Mouse (Mus musculus) forebrain, embryonic 10.5 days (tissue): ENCODE measurements at regions not wholly inside any gene's neighbourhood (a gene's known extent, or its start where the extent isn't known, plus 50 kb on each side); places are given as distances from the start of the nearest gene placed in this dataset.

Experiments
- DNase-seq: peaks from one replicate; pipeline ENCODE4 v3.0.0-alpha.2; 2017; ENCODE audit warnings: low spot score; ENCODE audit errors: extremely low spot score
- H3K27ac ChIP-seq: fragments of 300-500 bp; sonication (generic); 2 replicates; pipeline ENCODE4 v1.5.1; 2016; ENCODE audit warnings: mild to moderate bottlenecking
- H3K27me3 ChIP-seq: fragments of 300-500 bp; sonication (generic); 2 replicates; pipeline ENCODE4 v1.6.1; 2016; ENCODE audit warnings: mild to moderate bottlenecking; ENCODE audit not compliant: poor library complexity, severe bottlenecking
- H3K36me3 ChIP-seq: fragments of 300-500 bp; sonication (generic); replicated peaks from 2 replicates; pipeline ENCODE4 v1.6.1; 2016; ENCODE audit warnings: mild to moderate bottlenecking, moderate library complexity
- H3K4me1 ChIP-seq: fragments of 300-500 bp; sonication (generic); 2 replicates; pipeline ENCODE4 v1.6.1; 2016
- H3K4me3 ChIP-seq: fragments of 300-500 bp; sonication (generic); 2 replicates; pipeline ENCODE4 v1.5.1; 2016; ENCODE audit warnings: mild to moderate bottlenecking, moderate library complexity
- H3K9me3 ChIP-seq: fragments of 300-500 bp; sonication (generic); 2 replicates; pipeline ENCODE4 v1.6.1; 2016; ENCODE audit warnings: mild to moderate bottlenecking, moderate library complexity
- WGBS: fragments of 180-500 bp; shearing (Covaris S2); methylation state at CpG from one replicate; pipeline ENCODE4 v1.1.7; 2016; 5-methylcytosine and 5-hydroxymethylcytosine counted together

DNA sequence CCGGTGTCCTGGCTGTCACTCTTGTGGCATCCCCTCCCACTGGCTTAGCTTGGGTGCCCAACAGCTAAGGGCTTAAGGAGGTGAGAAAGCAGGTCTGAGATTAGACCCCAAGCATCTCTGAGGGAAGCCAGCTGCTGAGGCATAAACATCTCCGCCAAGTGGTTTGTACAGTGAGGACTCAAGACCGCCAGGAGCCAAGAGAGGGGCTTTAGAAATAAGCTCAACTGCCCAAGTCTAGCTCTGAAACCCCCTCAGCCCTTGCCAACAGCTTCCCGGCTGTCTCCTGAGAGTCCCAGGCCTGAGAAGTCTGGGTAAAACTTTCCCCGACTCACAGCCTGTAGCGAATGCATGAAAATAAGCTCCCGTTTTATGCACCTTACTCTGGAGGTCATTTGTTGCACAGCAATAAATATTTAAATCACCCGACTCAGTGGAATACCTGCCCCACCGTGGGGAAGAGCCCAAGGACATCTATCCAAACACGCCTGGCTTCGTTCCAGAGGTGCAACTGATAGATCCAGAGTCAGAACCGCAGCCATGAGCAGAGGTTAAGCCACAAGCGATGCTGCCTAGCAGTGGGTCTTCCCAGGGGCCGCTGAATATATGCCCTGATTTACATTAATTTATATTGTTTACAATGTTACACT, 100.1 kb upstream of the Slc44a1 start:
- DNase-seq: no peak
- Histone ChIP-seq H3K4me1 (peaks cover 11% of the 10 kb centered on the region), H3K27ac (no peak overlapping the region), H3K4me3 (no peak overlapping the region), H3K27me3 (no peaks in the 10 kb centered on the region), H3K9me3 (peaks cover 6% of the 10 kb centered on the region), H3K36me3 (no peaks in the 10 kb centered on the region)
- 90% methylated on average over 13 of the region's 14 CpGs for WGBS

DNA sequence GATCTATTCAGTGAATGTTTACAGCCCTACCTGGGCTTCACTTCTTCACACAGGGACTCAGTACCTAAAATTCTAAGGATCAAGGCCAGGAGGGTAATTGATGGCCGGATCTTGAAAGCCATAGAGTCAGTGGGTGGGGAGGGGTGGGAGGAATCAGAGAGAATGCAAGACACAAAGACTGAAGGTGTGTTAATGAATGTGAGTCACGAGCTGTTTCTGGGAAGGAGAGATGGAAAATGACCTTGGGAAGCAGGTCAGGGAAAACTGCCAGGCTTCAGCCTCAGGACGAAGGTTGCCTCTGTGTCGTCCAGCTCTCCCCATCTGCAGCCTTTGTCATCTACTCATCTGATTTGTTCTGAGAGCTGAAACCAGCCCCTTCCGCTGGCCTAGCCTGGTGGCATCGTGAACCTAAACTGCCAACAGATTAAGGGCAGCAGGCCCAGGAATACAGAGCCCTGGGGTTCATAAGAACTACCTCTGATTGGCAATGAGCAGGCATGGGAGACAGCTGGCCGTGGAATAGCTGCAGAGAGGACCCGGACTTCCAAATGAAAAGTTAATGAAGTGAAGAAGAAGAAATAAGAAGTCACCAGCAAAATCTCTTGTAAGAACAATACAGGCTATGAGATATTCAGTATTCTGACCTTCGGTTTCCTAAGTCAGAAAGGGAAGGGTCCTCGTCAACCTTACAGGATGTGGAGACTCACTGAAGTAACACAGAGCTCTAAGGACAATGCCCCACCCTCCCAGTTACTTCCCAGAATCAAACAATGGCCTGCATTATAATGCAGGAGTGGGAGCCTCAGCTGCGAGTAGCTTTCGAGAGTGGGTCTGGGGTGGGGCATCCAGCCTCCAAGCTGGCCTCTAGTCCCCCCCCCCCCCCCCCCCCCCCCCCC, 100.8 kb upstream of the Slc44a1 start:
- Histone ChIP-seq H3K27me3 (no peaks in the 10 kb centered on the region), H3K36me3 (no peaks in the 10 kb centered on the region), H3K4me3 (no peak overlapping the region), H3K4me1 (peaks cover 11% of the 10 kb centered on the region), H3K9me3 (peaks cover 6% of the 10 kb centered on the region), H3K27ac (0 out of 2 replicates have a peak overlapping the region, but pooled peaks have one; percentile 31)
- WGBS: 52% methylated on average over 12 of the region's 12 CpGs
- DNase-seq: no peak

DNA sequence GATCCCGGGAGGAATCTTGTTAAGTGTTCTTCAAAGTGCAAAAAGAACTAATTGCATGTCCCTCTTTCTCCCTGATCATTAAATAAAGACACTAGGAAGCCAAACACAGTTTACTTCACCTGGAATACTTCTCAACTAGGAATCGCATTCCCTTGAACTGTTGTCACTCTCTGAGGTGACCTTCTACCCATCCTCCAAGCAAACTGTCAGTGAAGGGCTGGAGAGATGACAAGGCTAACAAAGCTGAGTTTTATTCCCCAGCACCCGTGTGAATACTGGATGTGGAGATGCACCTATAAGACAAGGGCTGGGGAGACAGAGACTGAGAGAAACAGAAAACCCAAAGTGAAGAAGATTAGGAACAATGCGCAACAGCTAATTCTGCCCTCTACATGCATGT, 101.7 kb upstream of the Slc44a1 start:
- WGBS: 82% methylated on average over 4 of the region's 4 CpGs
- no peak overlapping the region for H3K4me3 ChIP-seq
- H3K27me3 ChIP-seq: no peaks in the 10 kb centered on the region
- H3K36me3 ChIP-seq: no peaks in the 10 kb centered on the region
- peaks cover 11% of the 10 kb centered on the region for H3K4me1 ChIP-seq
- H3K9me3 ChIP-seq: peaks cover 6% of the 10 kb centered on the region
- no peak for DNase-seq
- no peak overlapping the region for H3K27ac ChIP-seq

DNA sequence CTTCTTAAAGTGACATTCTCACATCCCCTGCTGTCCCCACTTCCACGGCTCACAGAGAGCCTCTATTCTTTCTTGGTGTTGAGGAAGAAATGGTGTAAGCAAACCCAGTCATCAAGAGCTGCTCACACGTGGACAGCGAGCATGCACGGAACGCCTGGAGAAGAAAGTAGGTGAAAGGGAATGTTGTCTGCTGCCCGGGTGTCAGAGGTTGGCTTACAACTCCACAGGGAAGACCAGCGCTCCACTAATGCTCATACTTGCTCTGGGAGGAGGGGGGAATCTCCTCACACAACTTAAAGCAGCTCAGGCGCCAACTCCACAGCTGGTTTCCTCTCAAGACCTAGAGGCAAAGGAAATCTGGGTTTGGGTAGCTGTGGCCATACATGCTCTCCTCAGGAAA, 102.4 kb upstream of the Slc44a1 start:
- no peak for DNase-seq
- no peaks in the 10 kb centered on the region for H3K36me3 ChIP-seq
- H3K4me3 ChIP-seq: no peak overlapping the region
- 53% methylated on average over 8 of the region's 8 CpGs for WGBS
- no peaks in the 10 kb centered on the region for H3K27me3 ChIP-seq
- peak overlapping the region; percentile 5; the same call in 1 of the 2 replicates for H3K27ac ChIP-seq
- H3K9me3 ChIP-seq: peaks cover 6% of the 10 kb centered on the region
- H3K4me1 ChIP-seq: peaks cover 11% of the 10 kb centered on the region

DNA sequence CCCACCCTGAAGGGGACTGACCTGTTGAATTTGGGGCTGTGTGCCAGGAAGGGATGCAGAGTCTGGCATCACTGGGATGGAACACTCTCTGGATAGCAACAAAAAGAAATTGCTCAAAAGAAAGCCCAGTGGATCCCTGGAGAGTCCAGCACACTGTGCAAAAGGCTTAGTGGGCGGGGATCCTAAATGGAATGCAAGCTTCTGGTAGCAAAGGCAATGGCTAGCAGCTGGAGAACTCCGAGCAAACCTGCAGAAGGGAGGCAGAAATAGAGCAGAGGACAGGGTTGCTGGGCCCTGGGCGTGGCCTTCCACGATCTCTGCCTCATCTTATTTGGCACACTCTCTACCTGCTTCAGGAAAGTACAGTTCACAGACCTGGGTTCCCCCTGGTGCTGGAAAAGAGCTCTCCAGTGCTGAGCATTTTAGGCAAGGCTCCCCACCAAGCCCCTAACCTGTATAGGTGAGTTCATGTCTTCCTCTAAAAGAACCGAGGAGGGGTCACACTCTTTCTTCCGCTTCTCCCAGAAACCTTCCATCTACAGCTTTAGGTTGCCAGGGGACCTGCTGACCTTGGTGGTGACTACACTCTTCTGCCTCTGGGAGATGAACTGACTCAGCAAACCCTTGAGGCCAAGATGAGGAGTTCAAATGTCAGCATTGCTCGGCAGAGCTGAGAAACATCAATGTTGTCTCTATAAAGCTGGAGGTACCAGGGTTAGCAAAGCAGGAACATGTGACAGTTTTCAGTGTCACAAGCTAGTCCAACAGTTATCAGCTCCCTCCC, 112.6 kb upstream of the Slc44a1 start:
- no peak overlapping the region for H3K27ac ChIP-seq
- 61% methylated on average over 7 of the region's 7 CpGs for WGBS

DNA sequence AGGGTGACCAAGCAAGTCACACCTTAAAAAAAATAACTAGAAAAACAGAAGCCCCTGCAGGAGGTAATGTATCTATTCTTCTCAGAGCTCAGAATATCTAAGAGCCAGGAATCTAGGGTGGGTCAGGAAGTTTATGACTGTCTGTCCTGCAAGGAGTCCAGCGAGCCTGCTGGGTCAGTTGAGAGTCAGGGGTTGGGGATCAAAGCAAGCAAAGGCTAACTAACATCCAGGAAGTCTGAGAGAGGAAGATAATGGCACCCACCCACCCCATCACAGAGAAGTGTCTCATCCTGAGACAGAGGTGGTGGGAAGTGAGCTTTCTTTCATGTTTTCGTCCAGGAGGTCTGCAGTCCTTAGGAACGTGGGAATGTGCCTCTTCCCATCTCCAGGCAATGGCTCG, 116.4 kb upstream of the Slc44a1 start:
- Histone ChIP-seq H3K27ac (no peak overlapping the region), H3K36me3 (no peaks in the 10 kb centered on the region), H3K4me3 (no peak overlapping the region), H3K9me3 (no peaks in the 10 kb centered on the region), H3K4me1 (peaks cover 9% of the 10 kb centered on the region), H3K27me3 (no peaks in the 10 kb centered on the region)
- WGBS: 84% methylated on average over 4 of the region's 4 CpGs
- no peak for DNase-seq

More for the DNA sequence above, 112.6 kb upstream of the Slc44a1 start:
- Histone ChIP-seq H3K4me3 (no peak overlapping the region), H3K9me3 (no peaks in the 10 kb centered on the region), H3K36me3 (no peaks in the 10 kb centered on the region), H3K27me3 (no peaks in the 10 kb centered on the region), H3K4me1 (peaks cover 9% of the 10 kb centered on the region)
- no peak for DNase-seq

DNA sequence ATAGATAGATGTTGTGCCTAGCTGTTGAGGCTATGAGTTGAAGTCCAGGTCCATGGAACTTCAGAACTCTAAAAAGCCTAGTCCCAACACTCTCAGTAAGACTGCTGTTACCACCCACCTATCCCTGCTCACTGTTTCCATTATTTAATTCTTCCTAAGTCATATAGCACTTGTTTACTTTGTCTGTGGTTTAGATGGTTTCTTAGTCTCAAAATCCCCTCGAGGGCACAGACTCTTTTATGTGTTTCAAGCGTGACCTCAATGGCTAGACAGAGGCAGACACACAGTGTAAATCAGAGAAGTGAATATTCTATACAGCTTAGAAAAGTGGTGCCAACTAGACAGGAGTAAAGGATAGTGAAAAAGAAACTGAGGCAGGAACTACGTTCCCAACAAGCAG, 117.0 kb upstream of the Slc44a1 start:
- H3K4me3 ChIP-seq: no peak overlapping the region
- WGBS: 82% methylated on average over 3 of the region's 3 CpGs

DNA sequence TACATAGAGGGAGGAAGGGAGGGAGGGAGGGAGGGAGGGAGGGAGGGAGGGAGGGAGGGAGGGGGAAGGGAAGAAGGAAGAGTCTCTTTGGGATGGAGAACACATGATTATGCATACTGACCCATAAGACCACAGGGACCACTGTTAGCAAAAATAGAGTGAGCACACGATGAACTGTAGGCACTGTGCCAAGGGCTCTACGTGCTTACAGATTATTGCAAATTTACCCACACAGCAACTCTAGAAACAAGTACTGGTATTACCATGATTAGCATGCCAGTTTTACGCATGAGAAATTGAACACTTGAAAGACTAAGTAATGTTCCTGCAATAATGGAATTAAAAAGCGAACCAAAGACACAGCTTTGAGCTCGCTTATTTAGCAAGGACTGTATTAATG, 117.7 kb upstream of the Slc44a1 start:
- Histone ChIP-seq H3K4me3 (no peak overlapping the region), H3K9me3 (no peaks in the 10 kb centered on the region), H3K27me3 (no peaks in the 10 kb centered on the region), H3K27ac (no peak overlapping the region), H3K36me3 (no peaks in the 10 kb centered on the region), H3K4me1 (peaks cover 8% of the 10 kb centered on the region)
- 94% methylated on average over 5 of the region's 5 CpGs for WGBS
- no peak for DNase-seq

More for the DNA sequence above, 117.0 kb upstream of the Slc44a1 start:
- Histone ChIP-seq H3K4me1 (peaks cover 9% of the 10 kb centered on the region), H3K27me3 (no peaks in the 10 kb centered on the region), H3K27ac (no peak overlapping the region), H3K9me3 (no peaks in the 10 kb centered on the region), H3K36me3 (no peaks in the 10 kb centered on the region)
- no peak for DNase-seq

DNA sequence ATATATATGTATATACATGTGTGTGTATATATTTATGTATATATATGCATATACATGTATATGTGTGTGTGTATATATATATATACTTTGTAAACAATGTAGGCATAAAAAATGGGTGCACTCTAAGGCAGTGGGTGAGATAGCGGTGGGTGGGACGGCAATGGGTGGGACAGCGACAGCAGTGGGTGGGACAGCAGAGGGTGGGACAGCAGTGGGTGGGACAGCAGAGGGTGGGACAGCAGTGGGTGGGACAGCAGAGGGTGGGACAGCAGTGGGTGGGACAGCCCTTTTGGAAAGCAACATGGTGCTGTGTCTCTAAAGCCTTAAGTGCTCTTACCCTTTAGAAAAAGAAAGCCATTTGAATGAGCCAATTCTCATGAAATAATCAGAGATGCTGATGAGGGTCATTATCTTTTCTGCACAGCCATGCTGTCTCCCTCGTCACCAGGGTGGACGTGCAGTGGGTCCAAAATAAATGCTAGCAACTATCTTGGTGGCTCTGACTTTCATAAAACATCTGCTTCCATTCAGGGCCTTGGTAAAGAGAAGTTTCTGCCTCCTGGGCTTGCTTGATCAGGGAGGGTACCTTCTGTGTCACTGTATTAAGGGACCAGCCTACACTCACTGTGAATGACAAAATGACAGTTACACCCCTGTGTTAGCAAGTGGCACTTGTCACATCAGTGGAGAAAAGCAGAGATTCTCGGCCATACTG, 119.3 kb upstream of the Slc44a1 start:
- Histone ChIP-seq H3K36me3 (no peaks in the 10 kb centered on the region), H3K9me3 (no peaks in the 10 kb centered on the region), H3K4me1 (peaks cover 11% of the 10 kb centered on the region), H3K27me3 (no peaks in the 10 kb centered on the region), H3K4me3 (no peak overlapping the region), H3K27ac (no peak overlapping the region)
- WGBS: 88% methylated on average over 6 of the region's 6 CpGs
- no peak for DNase-seq

DNA sequence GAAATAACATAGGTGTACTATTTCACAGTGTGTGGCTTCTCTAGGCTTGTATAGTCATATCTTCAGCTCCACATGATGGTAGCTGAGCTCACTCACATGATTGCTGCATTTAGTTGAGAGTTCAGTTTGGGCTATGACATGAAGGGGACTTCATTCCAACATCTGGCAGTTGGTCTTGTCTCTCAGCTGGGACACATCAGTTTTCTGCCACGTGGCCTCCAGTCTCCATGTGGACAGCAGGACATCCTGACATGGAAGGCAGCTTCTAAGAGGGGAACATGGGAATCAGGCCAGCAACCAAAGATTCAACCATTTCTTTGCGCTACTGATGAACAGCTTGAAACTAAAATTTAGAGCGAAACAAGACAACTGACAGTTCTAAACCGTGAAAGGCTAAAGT, 121.2 kb upstream of the Slc44a1 start:
- H3K27ac ChIP-seq: no peak overlapping the region
- no peaks in the 10 kb centered on the region for H3K36me3 ChIP-seq
- H3K4me3 ChIP-seq: no peak overlapping the region
- peaks cover 11% of the 10 kb centered on the region for H3K4me1 ChIP-seq
- 87% methylated on average over 4 of the region's 4 CpGs for WGBS
- DNase-seq: no peak
- H3K27me3 ChIP-seq: no peaks in the 10 kb centered on the region
- no peaks in the 10 kb centered on the region for H3K9me3 ChIP-seq

DNA sequence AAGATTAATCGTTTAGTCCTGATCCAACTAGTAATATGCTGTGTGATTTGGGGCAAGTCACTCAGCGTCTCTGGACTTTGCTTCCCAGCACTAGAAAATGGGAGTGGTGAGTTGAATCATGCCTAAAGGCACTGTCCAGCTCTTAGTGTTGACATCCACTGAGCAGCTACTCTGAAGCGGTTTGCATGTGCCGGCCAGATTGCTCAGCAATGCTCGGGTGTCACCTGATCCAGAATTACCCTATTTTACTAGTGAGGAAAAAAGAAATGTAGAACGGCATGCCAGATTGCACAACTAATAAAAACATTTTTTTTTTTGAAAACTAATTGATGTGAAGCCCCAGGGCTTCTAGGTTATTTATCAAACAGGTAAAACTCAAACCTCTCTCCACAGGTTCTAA, 122.0 kb upstream of the Slc44a1 start:
- H3K9me3 ChIP-seq: no peaks in the 10 kb centered on the region
- no peak overlapping the region for H3K27ac ChIP-seq
- H3K27me3 ChIP-seq: no peaks in the 10 kb centered on the region
- no peak overlapping the region for H3K4me3 ChIP-seq
- WGBS: 78% methylated on average over 6 of the region's 6 CpGs
- peaks cover 11% of the 10 kb centered on the region for H3K4me1 ChIP-seq
- H3K36me3 ChIP-seq: no peaks in the 10 kb centered on the region
- DNase-seq: no peak

DNA sequence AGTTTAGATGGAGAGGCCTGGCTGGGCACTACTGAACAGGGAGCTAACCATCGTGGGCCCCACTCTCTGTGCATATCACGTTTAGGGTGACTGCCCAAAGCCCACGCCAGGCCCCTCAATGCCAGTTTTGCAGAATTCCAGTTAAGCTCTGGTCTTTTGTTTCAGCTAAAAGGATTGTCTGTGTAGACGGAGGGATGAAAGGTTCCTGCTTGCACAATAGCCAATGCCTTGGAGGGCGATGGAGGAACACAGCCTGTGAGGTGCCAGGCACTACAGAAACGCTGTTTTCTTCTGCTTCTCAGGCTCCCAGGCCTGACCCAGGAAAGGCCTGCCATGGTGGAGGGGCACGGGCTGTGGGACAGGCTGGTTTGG, 122.8 kb upstream of the Slc44a1 start:
- H3K36me3 ChIP-seq: no peaks in the 10 kb centered on the region
- H3K4me3 ChIP-seq: no peak overlapping the region
- no peaks in the 10 kb centered on the region for H3K27me3 ChIP-seq
- H3K4me1 ChIP-seq: peaks cover 11% of the 10 kb centered on the region
- no peak for DNase-seq
- 49% methylated on average over 7 of the region's 7 CpGs for WGBS
- no peaks in the 10 kb centered on the region for H3K9me3 ChIP-seq
- H3K27ac ChIP-seq: peak overlapping the region; percentile 76
